Mouse (Mus musculus): ENCODE data around the gene Serpina1f. TPM values are rescaled to one million over a fixed set of nuclear protein-coding genes. Genes with fewer than 3 reads are reported as not detected.
"Not testable (repeated sequence)": the region's sequence is repeated elsewhere in the genome, so short reads cannot be mapped to it uniquely, and the experiment has no call there.

The Serpina1f gene
- total RNA-seq (2021) (not detected), polyA plus RNA-seq (2012; rRNA removed) (not detected in 2 replicates)
- long read RNA-seq = 0 reads

DNA sequence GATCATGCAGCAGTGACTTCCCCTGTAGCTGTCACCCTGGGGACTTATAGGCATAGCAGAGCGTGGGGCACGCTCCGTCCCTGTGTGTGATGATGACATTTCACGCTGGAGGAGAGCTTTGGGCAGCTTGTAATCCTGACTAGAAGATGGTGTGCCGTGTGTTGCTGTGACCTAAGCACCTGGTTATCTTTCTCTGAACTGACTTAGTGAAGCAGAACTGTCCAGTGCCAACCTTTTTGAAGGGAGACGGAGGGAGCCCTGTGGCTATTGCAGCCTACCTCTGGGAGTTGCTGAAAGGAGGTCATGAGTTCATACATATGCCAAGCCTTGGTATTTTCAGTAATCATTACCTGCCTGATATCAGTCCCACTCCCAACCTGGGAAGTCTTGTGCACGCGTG is at the start of gene Serpina1f:
Gene Serpina1f (minus strand): TSS at position 101 of the 400 bp plus-strand sequence.
- intact Hi-C loops (cut with DNase I) = no loop called here
- no peaks in the 10 kb centered on the region for H3K36me3 ChIP-seq (ENCODE audit: control insufficient read depth, insufficient read depth, low read length)
- no peaks in the 10 kb centered on the region for H3K79me2 ChIP-seq (replicated peaks; ENCODE audit: control insufficient read depth, insufficient read depth, low read length)
- H3K4me1 ChIP-seq (ENCODE audit: control insufficient read depth, insufficient read depth, low read length) = no peaks in the 10 kb centered on the region
- no peak within 1 kb of the TSS for H3K4me3 ChIP-seq
- H3K27me3 ChIP-seq (ENCODE audit: control insufficient read depth, insufficient read depth, low read length) = no peaks in the 10 kb centered on the region
- TF ChIP-seq EP300 (IDR thresholded peaks at IDR 0.05; ENCODE audit: insufficient read depth, low read depth, low read length) (no peak), POLR2A (IDR thresholded peaks at IDR 0.05; ENCODE audit: insufficient read depth, low read depth, low read length) (no peak), CTCF (IDR thresholded peaks at IDR 0.05) (no peak)
- WGBS = 80% methylated on average over 8 of the region's 8 CpGs
- H3K27ac ChIP-seq = no peak within 1 kb of the TSS
- DNase-seq = no peak
- no peak within 1 kb of the TSS for H3K9ac ChIP-seq (ENCODE audit: low read depth, low read length)

DNA sequence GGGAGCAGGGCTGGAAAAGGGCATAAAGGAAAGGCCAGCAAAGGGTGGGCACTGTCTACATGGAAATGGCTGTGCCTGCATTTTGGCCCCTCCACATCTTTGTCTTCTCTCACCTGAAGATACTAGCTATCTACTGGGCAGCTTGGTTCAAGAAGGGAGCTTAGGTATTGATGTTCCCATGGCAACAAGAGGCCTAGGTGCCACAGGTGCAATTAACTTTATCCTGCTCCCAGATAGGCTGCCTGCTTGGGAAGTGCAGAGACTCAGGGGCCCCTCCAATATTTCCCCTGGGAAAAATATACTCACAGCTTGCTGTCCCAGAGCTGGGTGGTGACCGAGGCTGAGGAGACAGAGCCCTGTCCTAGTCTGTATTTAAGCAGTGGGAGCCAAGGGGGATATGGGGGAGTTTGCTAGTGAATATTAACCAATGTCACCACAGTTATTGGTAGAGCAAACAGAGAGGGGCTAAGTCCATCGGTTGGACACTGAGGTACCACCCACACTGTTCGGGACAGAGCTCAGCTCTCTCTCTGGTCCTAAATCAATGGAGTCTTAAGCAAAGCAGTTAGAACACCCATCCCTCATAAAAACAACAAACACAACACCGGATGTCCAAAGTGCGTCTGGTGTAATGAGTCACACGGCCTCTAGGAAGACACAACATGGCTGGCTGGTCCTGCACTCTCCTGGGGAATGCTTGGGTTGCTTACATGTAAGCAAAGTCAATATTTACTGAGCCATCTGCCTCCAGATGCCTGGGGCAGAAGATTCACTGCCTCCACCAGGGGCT is 42.7 kb upstream of the Serpina1f start:
- H3K27me3 ChIP-seq (ENCODE audit: control insufficient read depth, insufficient read depth, low read length); H3K36me3 ChIP-seq (ENCODE audit: control insufficient read depth, insufficient read depth, low read length); H3K9ac ChIP-seq (ENCODE audit: low read depth, low read length); DNase-seq; H3K79me2 ChIP-seq (replicated peaks; ENCODE audit: control insufficient read depth, insufficient read depth, low read length); H3K27ac ChIP-seq; intact Hi-C loops (cut with DNase I); H3K4me1 ChIP-seq (ENCODE audit: control insufficient read depth, insufficient read depth, low read length); H3K4me3 ChIP-seq: not testable (repeated sequence)
- WGBS = 81% methylated on average over 6 of the region's 6 CpGs

- H3K4me1 ChIP-seq (ENCODE audit: control insufficient read depth, insufficient read depth, low read length); intact Hi-C loops (cut with DNase I); H3K79me2 ChIP-seq (replicated peaks; ENCODE audit: control insufficient read depth, insufficient read depth, low read length): not testable (repeated sequence)
Observed at GRCm38 (mm10) chr12:103735566-103735965, 40.2 kb upstream of the Serpina1f start.

DNA sequence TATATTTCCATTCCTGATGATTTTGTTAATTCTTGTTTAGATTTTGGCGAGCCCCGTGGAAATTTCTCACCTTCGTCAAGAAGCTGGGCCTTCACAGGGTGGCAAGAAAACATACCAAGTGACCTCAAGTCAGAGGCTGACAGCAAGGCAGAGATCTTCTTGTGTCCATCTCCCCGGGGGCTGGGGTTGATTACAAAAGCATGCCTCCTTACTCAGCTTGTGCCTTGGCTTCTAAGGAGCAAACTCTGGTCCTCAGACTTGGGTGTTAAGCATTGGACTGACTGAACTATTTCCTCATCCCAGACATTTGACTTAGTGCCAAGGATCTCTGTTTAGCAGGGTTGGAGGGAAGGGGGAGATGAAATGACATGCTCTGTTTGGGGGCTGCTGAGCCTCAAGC is 39.8 kb upstream of the Serpina1f start:
- H3K27ac ChIP-seq; H3K4me3 ChIP-seq; H3K4me1 ChIP-seq (ENCODE audit: control insufficient read depth, insufficient read depth, low read length); intact Hi-C loops (cut with DNase I); H3K79me2 ChIP-seq (replicated peaks; ENCODE audit: control insufficient read depth, insufficient read depth, low read length); H3K9ac ChIP-seq (ENCODE audit: low read depth, low read length); H3K27me3 ChIP-seq (ENCODE audit: control insufficient read depth, insufficient read depth, low read length); H3K36me3 ChIP-seq (ENCODE audit: control insufficient read depth, insufficient read depth, low read length): not testable (repeated sequence)
- DNase-seq = peak in 1 of 2 experiments; percentile 5
- WGBS = 67% methylated on average over 4 of the region's 4 CpGs

More at GRCm38 (mm10) chr12:103735566-103735965, 40.2 kb upstream of the Serpina1f start:
- H3K27me3 ChIP-seq (ENCODE audit: control insufficient read depth, insufficient read depth, low read length); H3K9ac ChIP-seq (ENCODE audit: low read depth, low read length); H3K36me3 ChIP-seq (ENCODE audit: control insufficient read depth, insufficient read depth, low read length); H3K27ac ChIP-seq; DNase-seq; H3K4me3 ChIP-seq: not testable (repeated sequence)
- 73% methylated on average over 4 of the region's 4 CpGs for WGBS

- Histone ChIP-seq H3K36me3 (ENCODE audit: control insufficient read depth, insufficient read depth, low read length) (no peaks in the 10 kb centered on the region), H3K9ac (ENCODE audit: low read depth, low read length) (no peak overlapping the region), H3K4me1 (ENCODE audit: control insufficient read depth, insufficient read depth, low read length) (no peaks in the 10 kb centered on the region), H3K4me3 (no peak overlapping the region), H3K79me2 (replicated peaks; ENCODE audit: control insufficient read depth, insufficient read depth, low read length) (no peaks in the 10 kb centered on the region), H3K27me3 (ENCODE audit: control insufficient read depth, insufficient read depth, low read length) (no peaks in the 10 kb centered on the region), H3K27ac (no peak overlapping the region)
- no peak for DNase-seq
- no peak for TF ChIP-seq EP300 (IDR thresholded peaks at IDR 0.05; ENCODE audit: insufficient read depth, low read depth, low read length)
- no peak for TF ChIP-seq POLR2A (IDR thresholded peaks at IDR 0.05; ENCODE audit: insufficient read depth, low read depth, low read length)
- TF ChIP-seq CTCF (IDR thresholded peaks at IDR 0.05) = no peak
- 72% methylated on average over 3 of the region's 3 CpGs for WGBS
- intact Hi-C loops (cut with DNase I) = no loop called here
Observed at GRCm38 (mm10) chr12:103711537-103711936, 16.2 kb upstream of the Serpina1f start.

DNA sequence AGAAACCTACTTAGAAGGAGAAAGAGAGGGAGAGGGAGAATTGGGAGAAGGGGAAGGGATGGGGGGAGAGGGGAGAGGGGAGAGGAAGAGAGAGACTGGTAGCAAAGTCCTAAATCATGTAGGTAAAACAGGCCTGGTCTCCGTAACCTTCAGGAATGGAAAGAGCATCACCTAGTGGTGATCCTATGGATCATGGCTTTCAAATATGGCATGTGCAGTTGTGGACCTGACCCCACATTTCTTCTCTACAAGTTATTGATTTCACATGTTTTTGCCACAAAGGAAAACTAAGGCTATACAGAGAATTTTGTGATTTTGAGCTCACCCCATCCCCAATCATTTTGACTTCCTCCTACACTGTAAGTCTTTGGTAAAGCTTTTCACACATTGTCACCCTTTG is 15.1 kb upstream of the Serpina1f start:
- no peaks in the 10 kb centered on the region for H3K36me3 ChIP-seq (ENCODE audit: control insufficient read depth, insufficient read depth, low read length)
- H3K27ac ChIP-seq = no peak overlapping the region
- WGBS = 79% methylated on average over 1 of the region's 1 CpGs
- H3K4me3 ChIP-seq = no peak overlapping the region
- TF ChIP-seq CTCF (IDR thresholded peaks at IDR 0.05) = peak; percentile 41
- TF ChIP-seq EP300 (IDR thresholded peaks at IDR 0.05; ENCODE audit: insufficient read depth, low read depth, low read length) = no peak
- TF ChIP-seq POLR2A (IDR thresholded peaks at IDR 0.05; ENCODE audit: insufficient read depth, low read depth, low read length) = no peak
- H3K4me1 ChIP-seq (ENCODE audit: control insufficient read depth, insufficient read depth, low read length) = no peaks in the 10 kb centered on the region
- intact Hi-C loops (cut with DNase I) = no loop called here
- no peak for DNase-seq
- no peak overlapping the region for H3K9ac ChIP-seq (ENCODE audit: low read depth, low read length)
- H3K27me3 ChIP-seq (ENCODE audit: control insufficient read depth, insufficient read depth, low read length) = no peaks in the 10 kb centered on the region
- H3K79me2 ChIP-seq (replicated peaks; ENCODE audit: control insufficient read depth, insufficient read depth, low read length) = no peaks in the 10 kb centered on the region
